Mouse (Mus musculus): Measurements from ENCODE around the gene Adcy7. TPM values are rescaled to one million over a fixed set of nuclear protein-coding genes. Genes with fewer than 3 reads are reported as not detected.

Gene Adcy7
- polyA plus RNA-seq, 1 experiment from 2014 or later, result 2.7 TPM

- H3K27me3 ChIP-seq (replicated peaks), result no peaks in the 10 kb centered on the region
- no peaks in the 10 kb centered on the region for H3K4me1 ChIP-seq
- peaks cover 42% of the 10 kb centered on the region for H3K36me3 ChIP-seq
- no peak overlapping the region for H3K4me3 ChIP-seq
- no peaks in the 10 kb centered on the region for H3K9me3 ChIP-seq
- no peak overlapping the region for H3K4me2 ChIP-seq (replicated peaks)
- no peak overlapping the region for H3K9ac ChIP-seq
- no peak overlapping the region for H3K27ac ChIP-seq
- WGBS, result 55% methylated on average over 5 of the region's 5 CpGs
- no peak for ATAC-seq (ENCODE audit: low FRiP score, low read depth)
These were observed 53.0 kb downstream of the Adcy7 start for GRCm38 (mm10) chr8:88325251-88325650.

- H3K9ac ChIP-seq, result no peak overlapping the region
- H3K4me2 ChIP-seq (replicated peaks), result no peak overlapping the region
- H3K27ac ChIP-seq, result no peak overlapping the region
- H3K9me3 ChIP-seq, result no peaks in the 10 kb centered on the region
- H3K36me3 ChIP-seq, result peaks cover 42% of the 10 kb centered on the region
- H3K4me3 ChIP-seq, result no peak overlapping the region
- no peaks in the 10 kb centered on the region for H3K27me3 ChIP-seq (replicated peaks)
- H3K4me1 ChIP-seq, result no peaks in the 10 kb centered on the region
- 92% methylated on average over 5 of the region's 5 CpGs for whole genome bisulfite sequencing
- no peak for ATAC-seq (ENCODE audit: low FRiP score, low read depth)
These were observed 53.6 kb downstream of the Adcy7 start for GRCm38 (mm10) chr8:88325795-88326194.

- Histone ChIP-seq H3K4me1 (no peaks in the 10 kb centered on the region), H3K36me3 (peaks cover 46% of the 10 kb centered on the region), H3K9me3 (no peaks in the 10 kb centered on the region), H3K27me3 (replicated peaks) (no peaks in the 10 kb centered on the region), H3K4me3 (no peak overlapping the region), H3K4me2 (replicated peaks) (no peak overlapping the region), H3K27ac (no peak overlapping the region), H3K9ac (no peak overlapping the region)
- no peak for ATAC-seq (ENCODE audit: low FRiP score, low read depth)
- 98% methylated on average over 12 of the region's 12 CpGs for WGBS
These were observed 54.1 kb downstream of the Adcy7 start for GRCm38 (mm10) chr8:88326328-88326727.

- H3K27me3 ChIP-seq (replicated peaks), result no peaks in the 10 kb centered on the region
- ATAC-seq (ENCODE audit: low FRiP score, low read depth), result no peak
- WGBS, result 83% methylated on average over 6 of the region's 6 CpGs
- no peak overlapping the region for H3K27ac ChIP-seq
- H3K4me1 ChIP-seq, result no peaks in the 10 kb centered on the region
- H3K4me3 ChIP-seq, result no peak overlapping the region
- no peak overlapping the region for H3K4me2 ChIP-seq (replicated peaks)
- no peak overlapping the region for H3K9ac ChIP-seq
- H3K36me3 ChIP-seq, result peaks cover 68% of the 10 kb centered on the region
- H3K9me3 ChIP-seq, result no peaks in the 10 kb centered on the region
These were observed 56.5 kb downstream of the Adcy7 start for GRCm38 (mm10) chr8:88328689-88329088.

GRCm38 (mm10) chr8:88330816-88331215 is 58.6 kb downstream of the Adcy7 start:
- H3K27ac ChIP-seq, result no peak overlapping the region
- H3K9me3 ChIP-seq, result no peaks in the 10 kb centered on the region
- H3K9ac ChIP-seq, result no peak overlapping the region
- WGBS, result 95% methylated on average over 3 of the region's 3 CpGs
- ATAC-seq (ENCODE audit: low FRiP score, low read depth), result no peak
- no peaks in the 10 kb centered on the region for H3K4me1 ChIP-seq
- no peak overlapping the region for H3K4me3 ChIP-seq
- no peak overlapping the region for H3K4me2 ChIP-seq (replicated peaks)
- H3K27me3 ChIP-seq (replicated peaks), result no peaks in the 10 kb centered on the region
- H3K36me3 ChIP-seq, result peaks cover 76% of the 10 kb centered on the region

- Histone ChIP-seq H3K4me1 (no peaks in the 10 kb centered on the region), H3K27ac (no peak overlapping the region), H3K9ac (no peak overlapping the region), H3K27me3 (replicated peaks) (no peaks in the 10 kb centered on the region), H3K4me2 (replicated peaks) (no peak overlapping the region), H3K9me3 (no peaks in the 10 kb centered on the region), H3K36me3 (peaks cover 66% of the 10 kb centered on the region), H3K4me3 (no peak overlapping the region)
- ATAC-seq (ENCODE audit: low FRiP score, low read depth), result no peak
- 94% methylated on average over 2 of the region's 2 CpGs for WGBS
These were observed 62.2 kb downstream of the Adcy7 start for GRCm38 (mm10) chr8:88334384-88334783.

GRCm38 (mm10) chr8:88334975-88335374 is 62.8 kb downstream of the Adcy7 start:
- peaks cover 71% of the 10 kb centered on the region for H3K36me3 ChIP-seq
- WGBS, result 90% methylated on average over 3 of the region's 3 CpGs
- ATAC-seq (ENCODE audit: low FRiP score, low read depth), result no peak
- no peaks in the 10 kb centered on the region for H3K4me1 ChIP-seq
- H3K9me3 ChIP-seq, result no peaks in the 10 kb centered on the region
- no peak overlapping the region for H3K4me2 ChIP-seq (replicated peaks)
- H3K27me3 ChIP-seq (replicated peaks), result no peaks in the 10 kb centered on the region
- no peak overlapping the region for H3K4me3 ChIP-seq
- H3K9ac ChIP-seq, result no peak overlapping the region
- H3K27ac ChIP-seq, result no peak overlapping the region

GRCm38 (mm10) chr8:88339221-88339620 is 67.0 kb downstream of the Adcy7 start:
- no peaks in the 10 kb centered on the region for H3K27me3 ChIP-seq (replicated peaks)
- H3K4me3 ChIP-seq, result no peak overlapping the region
- H3K27ac ChIP-seq, result no peak overlapping the region
- WGBS, result 77% methylated on average over 3 of the region's 3 CpGs
- peaks cover 75% of the 10 kb centered on the region for H3K36me3 ChIP-seq
- no peak overlapping the region for H3K9ac ChIP-seq
- no peaks in the 10 kb centered on the region for H3K4me1 ChIP-seq
- no peaks in the 10 kb centered on the region for H3K9me3 ChIP-seq
- ATAC-seq (ENCODE audit: low FRiP score, low read depth), result no peak
- H3K4me2 ChIP-seq (replicated peaks), result no peak overlapping the region

- Histone ChIP-seq H3K4me1 (no peaks in the 10 kb centered on the region), H3K9me3 (no peaks in the 10 kb centered on the region), H3K4me2 (replicated peaks) (no peak overlapping the region), H3K27me3 (replicated peaks) (no peaks in the 10 kb centered on the region), H3K4me3 (no peak overlapping the region), H3K36me3 (peaks cover 77% of the 10 kb centered on the region), H3K9ac (no peak overlapping the region), H3K27ac (no peak overlapping the region)
- 88% methylated on average over 2 of the region's 2 CpGs for WGBS
- no peak for ATAC-seq (ENCODE audit: low FRiP score, low read depth)
These were observed 67.9 kb downstream of the Adcy7 start for GRCm38 (mm10) chr8:88339887-88340695.

- ATAC-seq (ENCODE audit: low FRiP score, low read depth), result no peak
- H3K27ac ChIP-seq, result no peak overlapping the region
- H3K4me1 ChIP-seq, result no peaks in the 10 kb centered on the region
- H3K9me3 ChIP-seq, result no peaks in the 10 kb centered on the region
- H3K27me3 ChIP-seq (replicated peaks), result no peaks in the 10 kb centered on the region
- H3K9ac ChIP-seq, result no peak overlapping the region
- whole genome bisulfite sequencing, result 93% methylated on average over 4 of the region's 4 CpGs
- H3K4me3 ChIP-seq, result no peak overlapping the region
- H3K36me3 ChIP-seq, result peaks cover 76% of the 10 kb centered on the region
- no peak overlapping the region for H3K4me2 ChIP-seq (replicated peaks)
These were observed 69.8 kb downstream of the Adcy7 start for GRCm38 (mm10) chr8:88342026-88342425.

- Histone ChIP-seq H3K36me3 (peaks cover 81% of the 10 kb centered on the region), H3K9me3 (no peaks in the 10 kb centered on the region), H3K27ac (no peak overlapping the region), H3K27me3 (replicated peaks) (no peaks in the 10 kb centered on the region), H3K4me3 (no peak overlapping the region), H3K4me1 (no peaks in the 10 kb centered on the region), H3K9ac (no peak overlapping the region), H3K4me2 (replicated peaks) (no peak overlapping the region)
- 86% methylated on average over 2 of the region's 2 CpGs for WGBS
- no peak for ATAC-seq (ENCODE audit: low FRiP score, low read depth)
These were observed 76.8 kb downstream of the Adcy7 start for GRCm38 (mm10) chr8:88349046-88349445.

GRCm38 (mm10) chr8:88357226-88357933 is 85.2 kb downstream of the Adcy7 start:
- Histone ChIP-seq H3K36me3 (peaks cover 65% of the 10 kb centered on the region), H3K4me2 (replicated peaks) (no peak overlapping the region), H3K9ac (no peak overlapping the region), H3K9me3 (no peaks in the 10 kb centered on the region), H3K27ac (no peak overlapping the region), H3K27me3 (replicated peaks) (no peaks in the 10 kb centered on the region), H3K4me1 (peaks cover 17% of the 10 kb centered on the region), H3K4me3 (no peak overlapping the region)
- WGBS, result 85% methylated on average over 5 of the region's 5 CpGs
- no peak for ATAC-seq (ENCODE audit: low FRiP score, low read depth)
